Mouse (Mus musculus) ES-Bruce4 (cell line): Measurements from ENCODE around the gene Agap1. TPM values are rescaled to one million over a fixed set of nuclear protein-coding genes. Genes with fewer than 3 reads are reported as not detected.

ENCODE experiments used
- H3K27ac ChIP-seq: 2 replicates; pipeline ENCODE4 v1.5.1; 2012; ENCODE audit warnings: low read length, inconsistent platforms; ENCODE audit not compliant: insufficient read depth
- H3K27me3 ChIP-seq: 2 replicates; pipeline ENCODE4 v1.6.1; 2012; ENCODE audit warnings: mild to moderate bottlenecking, low read length, inconsistent platforms; ENCODE audit not compliant: control insufficient read depth, poor library complexity, insufficient read depth, severe bottlenecking
- H3K36me3 ChIP-seq: 2 replicates; pipeline ENCODE4 v1.6.1; 2012; ENCODE audit warnings: inconsistent platforms, mild to moderate bottlenecking, low read length, moderate library complexity; ENCODE audit not compliant: control insufficient read depth, poor library complexity, insufficient read depth, severe bottlenecking
- H3K4me1 ChIP-seq: one replicate; pipeline ENCODE4 v1.8.1; 2011; ENCODE audit warnings: low read length; ENCODE audit not compliant: control insufficient read depth, insufficient read depth
- H3K4me3 ChIP-seq: 2 replicates; pipeline ENCODE4 v1.5.1; 2011; ENCODE audit warnings: low read depth, mild to moderate bottlenecking, low read length
- H3K9ac ChIP-seq: 2 replicates; pipeline ENCODE4 v1.6.1; 2012; ENCODE audit warnings: low read depth, mild to moderate bottlenecking, inconsistent platforms; ENCODE audit not compliant: poor library complexity, severe bottlenecking
- H3K9me3 ChIP-seq: replicated peaks from 2 replicates; pipeline ENCODE4 v1.6.1; 2012; ENCODE audit warnings: mild to moderate bottlenecking, low read length, inconsistent platforms; ENCODE audit not compliant: control insufficient read depth, poor library complexity, insufficient read depth, severe bottlenecking
- CTCF ChIP-seq: IDR thresholded peaks from one replicate; pipeline ENCODE4 v1.8.1; 2011; ENCODE audit warnings: low read depth, low read length
- EP300 ChIP-seq: IDR thresholded peaks from 2 replicates; pipeline ENCODE4 v1.6.1; 2011; ENCODE audit warnings: low read depth, low read length; ENCODE audit not compliant: insufficient read depth
- POLR2A ChIP-seq: IDR thresholded peaks from one replicate; pipeline ENCODE4 v1.8.1; 2011; ENCODE audit warnings: low read length; ENCODE audit not compliant: insufficient read depth
- polyA plus RNA-seq: library from polyadenylated mRNA; stranded (reverse); fragments of >200 nt; gene quantifications from 2 replicates; pipeline ENCODE4 v1.2.4, GENCODE M21; 2011; ENCODE audit warnings: low read depth; ENCODE audit not compliant: missing spikeins, insufficient read depth, insufficient read length

Agap1 gene
- polyA plus RNA-seq, 1 experiment, result 31.0 TPM

GRCm38 (mm10) chr1:89766891-89767290, 312.3 kb downstream of the Agap1 start:
- Histone ChIP-seq H3K9me3 (no peaks in the 10 kb centered on the region), H3K27me3 (no peaks in the 10 kb centered on the region), H3K27ac (no peak overlapping the region), H3K9ac (no peak overlapping the region), H3K4me1 (peaks cover 6% of the 10 kb centered on the region), H3K4me3 (no peak overlapping the region), H3K36me3 (no peaks in the 10 kb centered on the region)
- no peak for TF ChIP-seq CTCF
- TF ChIP-seq POLR2A, result no peak
- TF ChIP-seq EP300, result no peak

GRCm38 (mm10) chr1:89769641-89770040, 315.0 kb downstream of the Agap1 start:
- Histone ChIP-seq H3K36me3 (no peaks in the 10 kb centered on the region), H3K4me1 (no peaks in the 10 kb centered on the region), H3K9me3 (no peaks in the 10 kb centered on the region), H3K9ac (no peak overlapping the region), H3K27me3 (no peaks in the 10 kb centered on the region), H3K27ac (no peak overlapping the region), H3K4me3 (no peak overlapping the region)
- TF ChIP-seq POLR2A (no peak), CTCF (no peak), EP300 (no peak)

- peak; percentile 16 for TF ChIP-seq CTCF
- no peak for TF ChIP-seq POLR2A
- no peak overlapping the region for H3K27ac ChIP-seq
- no peak overlapping the region for H3K4me3 ChIP-seq
- no peaks in the 10 kb centered on the region for H3K9me3 ChIP-seq
- H3K4me1 ChIP-seq, result no peaks in the 10 kb centered on the region
- H3K9ac ChIP-seq, result no peak overlapping the region
- no peaks in the 10 kb centered on the region for H3K27me3 ChIP-seq
- H3K36me3 ChIP-seq, result no peaks in the 10 kb centered on the region
Measured at GRCm38 (mm10) chr1:89770298-89770697, 315.7 kb downstream of the Agap1 start.

- Histone ChIP-seq H3K36me3 (no peaks in the 10 kb centered on the region), H3K9ac (no peak overlapping the region)
Measured at GRCm38 (mm10) chr1:89775750-89776149, 321.1 kb downstream of the Agap1 start.

GRCm38 (mm10) chr1:89780675-89781074, 326.1 kb downstream of the Agap1 start:
- no peaks in the 10 kb centered on the region for H3K36me3 ChIP-seq
- no peaks in the 10 kb centered on the region for H3K4me1 ChIP-seq
- H3K9me3 ChIP-seq, result no peaks in the 10 kb centered on the region
- no peak overlapping the region for H3K9ac ChIP-seq
- TF ChIP-seq CTCF, result no peak
- no peak overlapping the region for H3K4me3 ChIP-seq
- no peaks in the 10 kb centered on the region for H3K27me3 ChIP-seq
- no peak overlapping the region for H3K27ac ChIP-seq

More at GRCm38 (mm10) chr1:89775750-89776149, 321.1 kb downstream of the Agap1 start:
- no peaks in the 10 kb centered on the region for H3K9me3 ChIP-seq
- no peak overlapping the region for H3K4me3 ChIP-seq
- TF ChIP-seq POLR2A (no peak), EP300 (no peak), CTCF (no peak)
- no peaks in the 10 kb centered on the region for H3K4me1 ChIP-seq
- H3K27me3 ChIP-seq, result no peaks in the 10 kb centered on the region
- no peak overlapping the region for H3K27ac ChIP-seq

GRCm38 (mm10) chr1:89781861-89782260, 327.3 kb downstream of the Agap1 start:
- Histone ChIP-seq H3K4me1 (no peaks in the 10 kb centered on the region), H3K9me3 (no peaks in the 10 kb centered on the region)

More at GRCm38 (mm10) chr1:89781861-89782260, 327.3 kb downstream of the Agap1 start:
- no peaks in the 10 kb centered on the region for H3K27me3 ChIP-seq
- no peak overlapping the region for H3K9ac ChIP-seq
- no peaks in the 10 kb centered on the region for H3K36me3 ChIP-seq
- H3K4me3 ChIP-seq, result no peak overlapping the region
- no peak overlapping the region for H3K27ac ChIP-seq
- no peak for TF ChIP-seq POLR2A
- TF ChIP-seq CTCF, result no peak
- no peak for TF ChIP-seq EP300
